In genomic region chr14:75015856-75016714, GRCm38 (mm10) we compare ENCODE assay signal across 8 mouse cellular contexts. TPM values are rescaled to one million over a fixed set of nuclear protein-coding genes. Genes with fewer than 3 reads are reported as not detected.
A peak's percentile ranks its signal among the peaks of the same experiment; 100 is the strongest.
DNase-seq lines count a peak whose midpoint lies in the region; ATAC-seq lines count a peak whose summit lies in the region.

Gene Rubcnl, plus strand, starts transcription at chr14:75016027.

- WGBS in embryonic facial prominence, embryonic 10.5 days = 2% methylated on average over 49 of the region's 49 CpGs
- 2% methylated on average over 49 of the region's 49 CpGs for WGBS in limb, embryonic 12.5 days
- WGBS in midbrain, embryonic 14.5 days = 2% methylated on average over 49 of the region's 49 CpGs

- H3K4me3 ChIP-seq in embryonic facial prominence, embryonic 10.5 days = peak within 1 kb of the TSS; percentile 76
- H3K4me3 ChIP-seq in limb, embryonic 12.5 days (replicated peaks) = peak within 1 kb of the TSS; percentile 64
- H3K4me3 ChIP-seq in midbrain, embryonic 14.5 days (replicated peaks; ENCODE audit: low read depth, low read length) = peak within 1 kb of the TSS; percentile 39

- peak; percentile 85 for DNase-seq in left cerebral cortex, adult 18-20 months (ENCODE audit: low spot score in 2 of 2)
- no peak for DNase-seq in left cerebral cortex, adult 11 months (ENCODE audit: low spot score)
- peak; percentile 83 for DNase-seq in embryonic facial prominence, embryonic 10.5 days (ENCODE audit: low spot score)
- DNase-seq in heart, adult 11 months = peak; percentile 96
- peak; percentile 48 for DNase-seq in kidney, adult 11 months
- peak; percentile 92 for DNase-seq in midbrain, embryonic 14.5 days
- DNase-seq in spleen, adult 18-20 months = peak; percentile 61 to 79

- no peaks in the 10 kb centered on the region for H3K9me3 ChIP-seq in embryonic facial prominence, embryonic 10.5 days
- H3K9me3 ChIP-seq in limb, embryonic 12.5 days = no peaks in the 10 kb centered on the region
- no peaks in the 10 kb centered on the region for H3K9me3 ChIP-seq in midbrain, embryonic 14.5 days (ENCODE audit: control insufficient read depth, low read length)

- peaks cover 9% of the 10 kb centered on the region for H3K4me1 ChIP-seq in embryonic facial prominence, embryonic 10.5 days
- H3K4me1 ChIP-seq in limb, embryonic 12.5 days (replicated peaks) = peaks cover 3% of the 10 kb centered on the region; the same call in 1 of the 2 replicates
- 0 out of 2 replicates have a peak, but pooled peaks cover 4% of the 10 kb centered on the region for H3K4me1 ChIP-seq in midbrain, embryonic 14.5 days (ENCODE audit: control insufficient read depth, insufficient read depth, low read length)

- peak within 1 kb of the TSS; percentile 95 for H3K4me2 ChIP-seq in limb, embryonic 12.5 days
- H3K4me2 ChIP-seq in midbrain, embryonic 14.5 days (ENCODE audit: low read length) = peak within 1 kb of the TSS; percentile 88

- peaks cover 12% of the 10 kb centered on the region for H3K27me3 ChIP-seq in embryonic facial prominence, embryonic 10.5 days (replicated peaks; ENCODE audit: low read depth, poor library complexity, severe bottlenecking)
- H3K27me3 ChIP-seq in limb, embryonic 12.5 days = peaks cover 7% of the 10 kb centered on the region; the same call in 1 of the 2 replicates
- H3K27me3 ChIP-seq in midbrain, embryonic 14.5 days (ENCODE audit: control insufficient read depth, insufficient read depth, low read length) = no peaks in the 10 kb centered on the region

- peak within 1 kb of the TSS; percentile 72 for H3K27ac ChIP-seq in embryonic facial prominence, embryonic 10.5 days (replicated peaks)
- no peak within 1 kb of the TSS for H3K27ac ChIP-seq in limb, embryonic 12.5 days
- H3K27ac ChIP-seq in midbrain, embryonic 14.5 days (replicated peaks; ENCODE audit: low read depth, low read length) = no peak within 1 kb of the TSS

- H3K36me3 ChIP-seq in embryonic facial prominence, embryonic 10.5 days (replicated peaks) = no peaks in the 10 kb centered on the region
- no peaks in the 10 kb centered on the region for H3K36me3 ChIP-seq in limb, embryonic 12.5 days
- no peaks in the 10 kb centered on the region for H3K36me3 ChIP-seq in midbrain, embryonic 14.5 days (ENCODE audit: control insufficient read depth, insufficient read depth, low read length)

- peak; percentile 72 for ATAC-seq in limb, embryonic 12.5 days (ENCODE audit: insufficient number of reproducible peaks, insufficient read depth, low FRiP score, low TSS enrichment, low read depth)
- peak; percentile 43; the same call in 1 of the 2 replicates for ATAC-seq in midbrain, embryonic 14.5 days (ENCODE audit: low FRiP score, low TSS enrichment)

- peak within 1 kb of the TSS; percentile 69 for H3K9ac ChIP-seq in limb, embryonic 12.5 days (replicated peaks)
- peak within 1 kb of the TSS; percentile 40 for H3K9ac ChIP-seq in midbrain, embryonic 14.5 days (replicated peaks; ENCODE audit: low read length)

RNA-seq across cellular contexts. Expression of gene Rubcnl, which starts in this region (rescaled TPM):
- total RNA-seq in left cerebral cortex, adult 18-20 months (2021) = 1 to 10 TPM; 1.8 to 2.1 TPM
- polyA plus RNA-seq in embryonic facial prominence, embryonic 10.5 days (2016; fragmentation: Nextera tagmentation; extraction: Ambion mirVana) = 0.13 and 0.34 TPM in 2 replicates
- polyA plus RNA-seq in limb, embryonic 12.5 days (2016; fragmentation: Nextera tagmentation; extraction: Ambion mirVana) = 0.90 and 1.3 TPM in 2 replicates
- 0.08 and 0.13 TPM in 2 replicates for polyA plus RNA-seq in midbrain, embryonic 14.5 days (2014; fragmentation: Nextera tagmentation; extraction: Ambion mirVana)

Comparison
In these comparisons a context has a peak if more than half of its experiments do, and no peak if none do; other contexts are left out.
1. Peak in DNase-seq, H3K4me3 ChIP-seq and H3K27ac ChIP-seq in embryonic facial prominence, embryonic 10.5 days; RNA of the gene not detected or under 1 TPM.
2. Peak in DNase-seq, ATAC-seq, H3K4me3 ChIP-seq, H3K9ac ChIP-seq and H3K4me2 ChIP-seq in midbrain, embryonic 14.5 days; RNA of the gene not detected or under 1 TPM.